Mouse (Mus musculus) retina, adult 2 months (tissue): Measurements from ENCODE around the gene Cdk2ap2.

Experiments used
- DNase-seq: peaks from one replicate; pipeline ENCODE4 v3.0.0-alpha.2; 2012; ENCODE audit warnings: low read depth, low spot score

Gene Cdk2ap2

GRCm38 (mm10) chr19:4136463-4136862 is 39.5 kb downstream of the Cdk2ap2 start:
- DNase-seq: no peak

- no peak for DNase-seq
Measured at GRCm38 (mm10) chr19:4137913-4138312, 40.9 kb downstream of the Cdk2ap2 start.

GRCm38 (mm10) chr19:4139446-4139845 is 42.5 kb downstream of the Cdk2ap2 start, which contains the start of gene Gpr152:
Gpr152 (plus strand) TSS chr19:4139787.
- DNase-seq: peak; percentile 92

GRCm38 (mm10) chr19:4140147-4140546 is 43.2 kb downstream of the Cdk2ap2 start:
- DNase-seq: no peak

- no peak for DNase-seq
Measured at GRCm38 (mm10) chr19:4142416-4143173, 45.6 kb downstream of the Cdk2ap2 start.

- DNase-seq: no peak
Measured at GRCm38 (mm10) chr19:4143759-4144268, 46.8 kb downstream of the Cdk2ap2 start, which contains the start of gene Cabp4. Cabp4 (minus strand) TSS chr19:4144033.

GRCm38 (mm10) chr19:4144550-4145498 is 47.8 kb downstream of the Cdk2ap2 start:
- no peak for DNase-seq

- no peak for DNase-seq
Measured at GRCm38 (mm10) chr19:4145936-4146335, 49.0 kb downstream of the Cdk2ap2 start.

GRCm38 (mm10) chr19:4146366-4147021 is 49.5 kb downstream of the Cdk2ap2 start:
- no peak for DNase-seq

- no peak for DNase-seq
Measured at GRCm38 (mm10) chr19:4147022-4147405, 50.0 kb downstream of the Cdk2ap2 start.

- DNase-seq: no peak
Measured at GRCm38 (mm10) chr19:4147782-4148490, 51.0 kb downstream of the Cdk2ap2 start.

- DNase-seq: peak; percentile 75
Measured at GRCm38 (mm10) chr19:4148491-4148806, 51.5 kb downstream of the Cdk2ap2 start, which contains the start of gene Coro1b. Coro1b (plus strand) TSS chr19:4148619.
